Mouse (Mus musculus) common myeloid progenitor, adult 5-6 weeks (primary cell): Measurements from ENCODE around the gene Zcchc17. TPM values are rescaled to one million over a fixed set of nuclear protein-coding genes. Genes with fewer than 3 reads are reported as not detected.

Source experiments
- total RNA-seq: library from RNA; stranded (forward); fragments of 200-1000, 187-1606 nt; gene quantifications from 2 replicates; pipeline ENCODE4 v1.2.3, GENCODE M21; 2017

Gene Zcchc17
- total RNA-seq, 1 experiment from 2014 or later, result 77.6 TPM

Other genes starting within 250 kb of the Zcchc17 start
- not detected in 2 replicates for gene Hcrtr1, start 220.6 kb downstream of the Zcchc17 start, total RNA-seq
- 3.5 and 4.8 TPM in 2 replicates for gene Tinagl1, start 184.8 kb downstream of the Zcchc17 start, total RNA-seq
- gene Gm853, start 137.5 kb downstream of the Zcchc17 start, total RNA-seq, result not detected in 2 replicates
- gene Serinc2, start 80.7 kb downstream of the Zcchc17 start, total RNA-seq, result not detected in 2 replicates
- gene Fabp3, start 51.3 kb downstream of the Zcchc17 start, total RNA-seq, result not detected in 2 replicates
- gene Gm10570, start 51.3 kb downstream of the Zcchc17 start, total RNA-seq, result not detected in 2 replicates
- gene Snrnp40, start 189 bp upstream of the Zcchc17 start, total RNA-seq, result 86.7 and 94.3 TPM in 2 replicates
- 1.6 TPM in 1 of 2 replicates, not detected in the other for gene Nkain1, start 214.2 kb upstream of the Zcchc17 start, total RNA-seq